Mouse (Mus musculus) gastrocnemius, adult 2 months (tissue): ENCODE results near the gene Zdhhc17. TPM values are rescaled to one million over a fixed set of nuclear protein-coding genes. Genes with fewer than 3 reads are reported as not detected.

Experiments used
- DNase-seq: peaks from one replicate; pipeline ENCODE4 v3.0.0; 2022
- H3K27ac ChIP-seq: fragments of 200-600 bp; 2 replicates; pipeline ENCODE4 v1.8.1; 2022; ENCODE audit warnings: mild to moderate bottlenecking
- H3K4me3 ChIP-seq: fragments of 200-600 bp; 2 replicates; pipeline ENCODE4 v1.8.1; 2022; ENCODE audit warnings: mild to moderate bottlenecking, moderate library complexity
- CTCF ChIP-seq: fragments of 200-600 bp; IDR thresholded peaks from 2 replicates; pipeline ENCODE4 v1.8.1; 2022; ENCODE audit warnings: antibody characterized with exemption, mild to moderate bottlenecking, moderate library complexity
- intact Hi-C: fragments of 180-260 bp; cut with DNase I; formaldehyde crosslinking; loops from one replicate; pipeline ENCODE4 v1.15.1; 2025
- total RNA-seq, 2 experiments: library from RNA; stranded (reverse); gene quantifications; 2 replicates each; pipeline ENCODE4 v1.2.3; 2021

The Zdhhc17 gene
- total RNA-seq, 2 experiments from 2014 or later, result 21.3 to 24.0 TPM

GRCm38 (mm10) chr10:111014476-111014875, 4.5 kb upstream of the Zdhhc17 start:
- peak overlapping the region; percentile 45 for H3K4me3 ChIP-seq
- no peak for DNase-seq
- intact Hi-C loops, result no loop called here

GRCm38 (mm10) chr10:111013265-111013664, 3.3 kb upstream of the Zdhhc17 start:
- H3K27ac ChIP-seq, result no peak overlapping the region
- no peak for TF ChIP-seq CTCF
- intact Hi-C loops, result no loop called here
- H3K4me3 ChIP-seq, result no peak overlapping the region
- DNase-seq, result no peak

More at GRCm38 (mm10) chr10:111014476-111014875, 4.5 kb upstream of the Zdhhc17 start:
- TF ChIP-seq CTCF, result no peak
- H3K27ac ChIP-seq, result no peak overlapping the region

- Histone ChIP-seq H3K27ac (no peak overlapping the region), H3K4me3 (no peak overlapping the region)
- DNase-seq, result no peak
- no peak for TF ChIP-seq CTCF
- intact Hi-C loops, result no loop called here
These were observed 2.6 kb upstream of the Zdhhc17 start for GRCm38 (mm10) chr10:111012496-111013038.

GRCm38 (mm10) chr10:111011226-111011765, 1.4 kb upstream of the Zdhhc17 start:
- TF ChIP-seq CTCF, result no peak
- H3K4me3 ChIP-seq, result peak overlapping the region; percentile 90
- intact Hi-C loops, result no loop called here
- no peak for DNase-seq
- H3K27ac ChIP-seq, result peak overlapping the region; percentile 100

- DNase-seq, result no peak
- Histone ChIP-seq H3K4me3 (peak overlapping the region; percentile 90), H3K27ac (peak overlapping the region; percentile 100)
- intact Hi-C loops, result no loop called here
- no peak for TF ChIP-seq CTCF
These were observed 713 bp upstream of the Zdhhc17 start for GRCm38 (mm10) chr10:111010480-111011225.

GRCm38 (mm10) chr10:111009113-111009640, 763 bp downstream of the Zdhhc17 start:
- no peak for DNase-seq
- TF ChIP-seq CTCF, result no peak
- intact Hi-C loops, result loop anchor here (2.0 kb wide), 1 partner anchor 18 kb away; no protein-coding TSS in a partner anchor
- peak overlapping the region; percentile 90 for H3K4me3 ChIP-seq
- peak overlapping the region; percentile 100 for H3K27ac ChIP-seq

- TF ChIP-seq CTCF, result no peak
- intact Hi-C loops, result loop anchor here (2.0 kb wide), 1 partner anchor 17 kb away; no protein-coding TSS in a partner anchor
- no peak overlapping the region for H3K4me3 ChIP-seq
- no peak for DNase-seq
- no peak overlapping the region for H3K27ac ChIP-seq
These were observed 2.3 kb downstream of the Zdhhc17 start for GRCm38 (mm10) chr10:111007687-111008086.

- TF ChIP-seq CTCF, result no peak
- Histone ChIP-seq H3K27ac (peak overlapping the region; percentile 32; the same call in 1 of the 2 replicates), H3K4me3 (no peak overlapping the region)
- no peak for DNase-seq
- intact Hi-C loops, result no loop called here
These were observed 4.1 kb downstream of the Zdhhc17 start for GRCm38 (mm10) chr10:111005611-111006488.

GRCm38 (mm10) chr10:111004220-111004619, 5.7 kb downstream of the Zdhhc17 start:
- DNase-seq, result no peak
- no peak for TF ChIP-seq CTCF

GRCm38 (mm10) chr10:110999201-110999600, 10.7 kb downstream of the Zdhhc17 start:
- intact Hi-C loops, result no loop called here
- Histone ChIP-seq H3K27ac (peak overlapping the region; percentile 67), H3K4me3 (no peak overlapping the region)
- DNase-seq, result no peak
- no peak for TF ChIP-seq CTCF

More at GRCm38 (mm10) chr10:111004220-111004619, 5.7 kb downstream of the Zdhhc17 start:
- Histone ChIP-seq H3K4me3 (no peak overlapping the region), H3K27ac (no peak overlapping the region)
- intact Hi-C loops, result no loop called here

- Histone ChIP-seq H3K4me3 (no peak overlapping the region), H3K27ac (peak overlapping the region; percentile 75)
- peak; percentile 40 for DNase-seq
- intact Hi-C loops, result no loop called here
- no peak for TF ChIP-seq CTCF
These were observed 12.8 kb downstream of the Zdhhc17 start for GRCm38 (mm10) chr10:110997180-110997579.

- intact Hi-C loops, result no loop called here
- no peak for DNase-seq
- no peak for TF ChIP-seq CTCF
- H3K4me3 ChIP-seq, result no peak overlapping the region
- H3K27ac ChIP-seq, result peak overlapping the region; percentile 53
These were observed 15.2 kb downstream of the Zdhhc17 start for GRCm38 (mm10) chr10:110994761-110995160.
